Mouse (Mus musculus) midbrain, embryonic 11.5 days (tissue): ENCODE results near the gene Katnb1. TPM values are rescaled to one million over a fixed set of nuclear protein-coding genes. Genes with fewer than 3 reads are reported as not detected.

Source experiments
- ATAC-seq: fragments of 200-750 bp; cut with Nextera tagmentation; 2 replicates; pipeline ENCODE4 v1.8.0; 2017; ENCODE audit warnings: moderate TSS enrichment, moderate library complexity; ENCODE audit not compliant: low FRiP score
- DNase-seq: peaks from one replicate; pipeline ENCODE4 v3.0.0; 2015; ENCODE audit warnings: low spot score; ENCODE audit errors: missing footprints
- H3K27ac ChIP-seq: fragments of 300-500 bp; sonication (generic); 2 replicates; pipeline ENCODE4 v1.5.1; 2014; ENCODE audit warnings: low read depth, low read length
- H3K27me3 ChIP-seq: fragments of 300-500 bp; sonication (generic); 2 replicates; pipeline ENCODE4 v1.6.1; 2014; ENCODE audit warnings: mild to moderate bottlenecking, low read length, moderate library complexity, mixed read lengths; ENCODE audit not compliant: control insufficient read depth, insufficient read depth
- H3K36me3 ChIP-seq: fragments of 300-500 bp; sonication (generic); 2 replicates; pipeline ENCODE4 v1.6.1; 2014; ENCODE audit warnings: mild to moderate bottlenecking, low read length, moderate library complexity, mixed read lengths; ENCODE audit not compliant: control insufficient read depth, insufficient read depth
- H3K4me1 ChIP-seq: fragments of 300-500 bp; sonication (generic); 2 replicates; pipeline ENCODE4 v1.6.1; 2014; ENCODE audit warnings: low read length; ENCODE audit not compliant: control insufficient read depth, insufficient read depth
- H3K4me2 ChIP-seq: fragments of 300-500 bp; sonication (generic); 2 replicates; pipeline ENCODE4 v1.6.1; 2014; ENCODE audit warnings: mild to moderate bottlenecking, moderate library complexity
- H3K4me3 ChIP-seq: fragments of 300-500 bp; sonication (generic); 2 replicates; pipeline ENCODE4 v1.5.1; 2014; ENCODE audit warnings: low read depth, low read length
- H3K9ac ChIP-seq: fragments of 300-500 bp; sonication (generic); 2 replicates; pipeline ENCODE4 v1.6.1; 2014; ENCODE audit warnings: low read length
- H3K9me3 ChIP-seq: fragments of 300-500 bp; sonication (generic); 2 replicates; pipeline ENCODE4 v1.6.1; 2016; ENCODE audit warnings: low read length; ENCODE audit not compliant: control insufficient read depth
- WGBS: fragments of 180-500 bp; shearing (Covaris S2); extraction: QIAGEN DNeasy Blood & Tissue Kit; methylation state at CpG from one replicate; pipeline ENCODE4 v1.1.7; 2014; 5-methylcytosine and 5-hydroxymethylcytosine counted together
- polyA plus RNA-seq: library from polyadenylated mRNA; unstranded; fragments of >200 nt; fragmentation: Nextera tagmentation; extraction: Ambion mirVana; gene quantifications from 2 replicates; pipeline ENCODE4 v1.2.1, GENCODE M21; 2014

Katnb1 gene
- polyA plus RNA-seq, 1 experiment from 2014 or later = 30.9 TPM

GRCm38 (mm10) chr8:95141469-95142074 is 60.6 kb downstream of the Katnb1 start:
- no peak overlapping the region for H3K27ac ChIP-seq
- no peaks in the 10 kb centered on the region for H3K9me3 ChIP-seq
- H3K4me3 ChIP-seq = peak overlapping the region; percentile 62
- peaks cover 21% of the 10 kb centered on the region for H3K4me1 ChIP-seq
- 0% methylated on average over 6 of the region's 6 CpGs for WGBS
- H3K9ac ChIP-seq = peak overlapping the region; percentile 72
- ATAC-seq (peak; percentile 30), DNase-seq (no peak)
- H3K27me3 ChIP-seq = peaks cover 21% of the 10 kb centered on the region
- no peaks in the 10 kb centered on the region for H3K36me3 ChIP-seq
- H3K4me2 ChIP-seq = peak overlapping the region; percentile 98

GRCm38 (mm10) chr8:95142075-95142831 is 61.3 kb downstream of the Katnb1 start:
- peaks cover 21% of the 10 kb centered on the region for H3K4me1 ChIP-seq
- peak overlapping the region; percentile 98 for H3K4me2 ChIP-seq
- no peaks in the 10 kb centered on the region for H3K9me3 ChIP-seq
- H3K9ac ChIP-seq = peak overlapping the region; percentile 72
- peak overlapping the region; percentile 62 for H3K4me3 ChIP-seq
- H3K36me3 ChIP-seq = no peaks in the 10 kb centered on the region
- ATAC-seq (peak; percentile 73), DNase-seq (peak; percentile 95)
- peaks cover 15% of the 10 kb centered on the region for H3K27me3 ChIP-seq
- WGBS = under 1% methylated on average over 62 of the region's 66 CpGs
- no peak overlapping the region for H3K27ac ChIP-seq

DNA sequence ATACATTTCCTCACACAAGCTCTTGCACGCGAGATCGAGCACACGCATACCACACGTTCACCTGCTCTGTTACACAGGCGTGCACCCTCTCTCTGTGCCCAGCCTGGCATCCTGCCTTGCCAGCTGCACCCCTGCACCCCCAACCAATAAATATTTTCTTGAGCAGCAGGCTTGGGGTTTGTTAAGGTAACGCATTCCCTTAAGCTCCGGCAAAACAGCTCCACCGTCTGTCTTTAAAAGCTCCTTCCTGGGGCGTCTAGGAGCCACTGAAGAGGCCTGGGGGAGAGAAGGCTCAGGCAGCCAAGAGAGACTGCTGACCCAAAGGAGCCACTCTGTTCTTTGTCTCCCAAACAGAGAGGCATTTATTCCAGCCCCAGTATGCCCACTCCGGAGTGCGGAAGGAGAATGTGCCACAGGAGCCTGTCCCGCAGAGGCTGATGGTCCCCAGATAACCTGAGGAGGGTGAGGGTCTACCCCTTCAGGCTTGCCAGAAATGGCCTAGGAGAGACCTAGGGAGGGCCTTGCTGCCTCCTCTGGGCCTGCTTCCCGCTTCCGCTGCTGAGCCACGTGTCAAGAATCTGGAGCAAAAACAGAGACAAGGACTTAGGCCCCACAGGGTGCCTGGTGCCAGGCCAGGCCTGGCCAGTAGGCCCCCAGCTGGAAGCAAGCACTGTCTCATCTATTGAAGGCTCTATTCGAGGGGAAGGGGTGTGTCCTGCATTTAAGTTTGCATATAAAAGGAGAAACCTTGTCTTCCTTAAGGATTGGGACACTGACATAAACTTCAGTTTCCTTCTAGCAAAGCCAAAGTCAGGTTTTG is 62.2 kb downstream of the Katnb1 start:
- WGBS = 14% methylated on average over 17 of the region's 17 CpGs
- no peak overlapping the region for H3K27ac ChIP-seq
- H3K4me1 ChIP-seq = peaks cover 13% of the 10 kb centered on the region
- peaks cover 9% of the 10 kb centered on the region; the same call in 1 of the 2 replicates for H3K27me3 ChIP-seq
- peak overlapping the region; percentile 72; the same call in 1 of the 2 replicates for H3K9ac ChIP-seq
- DNase-seq (no peak), ATAC-seq (no peak)
- H3K4me3 ChIP-seq = peak overlapping the region; percentile 62; the same call in 1 of the 2 replicates
- peak overlapping the region; percentile 98 for H3K4me2 ChIP-seq
- H3K9me3 ChIP-seq = no peaks in the 10 kb centered on the region
- no peaks in the 10 kb centered on the region for H3K36me3 ChIP-seq

GRCm38 (mm10) chr8:95143805-95144630 is 63.0 kb downstream of the Katnb1 start:
- ATAC-seq (no peak), DNase-seq (no peak)
- Histone ChIP-seq H3K9me3 (no peaks in the 10 kb centered on the region), H3K27me3 (peaks cover 5% of the 10 kb centered on the region; the same call in 1 of the 2 replicates), H3K27ac (no peak overlapping the region), H3K4me3 (no peak overlapping the region), H3K4me2 (no peak overlapping the region), H3K36me3 (no peaks in the 10 kb centered on the region), H3K9ac (no peak overlapping the region), H3K4me1 (peaks cover 13% of the 10 kb centered on the region)
- WGBS = 66% methylated on average over 6 of the region's 6 CpGs

DNA sequence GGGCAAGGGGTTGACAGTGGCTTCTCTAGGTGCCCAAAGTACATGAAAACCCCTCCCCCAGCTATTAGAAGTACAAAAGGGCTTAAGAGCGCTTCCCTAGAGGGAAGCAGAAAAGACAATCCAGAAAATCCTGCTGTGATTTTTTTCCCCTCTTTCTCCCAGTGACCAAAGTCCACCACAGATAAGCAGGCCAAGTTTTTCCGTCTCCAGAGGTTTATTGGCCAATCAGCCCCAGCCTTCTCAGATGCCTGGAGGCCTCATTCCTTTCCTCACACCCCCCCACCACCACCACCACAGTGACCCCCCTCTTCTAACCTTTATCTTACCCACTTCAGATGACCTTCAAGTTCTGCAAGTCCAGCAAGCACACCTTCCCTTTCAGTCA is 63.6 kb downstream of the Katnb1 start:
- DNase-seq = no peak
- ATAC-seq = no peak
- peaks cover 4% of the 10 kb centered on the region; the same call in 1 of the 2 replicates for H3K27me3 ChIP-seq
- H3K4me3 ChIP-seq = no peak overlapping the region
- WGBS = 52% methylated on average over 2 of the region's 2 CpGs
- H3K4me1 ChIP-seq = peaks cover 13% of the 10 kb centered on the region
- no peak overlapping the region for H3K4me2 ChIP-seq
- H3K36me3 ChIP-seq = no peaks in the 10 kb centered on the region
- H3K9ac ChIP-seq = no peak overlapping the region
- no peak overlapping the region for H3K27ac ChIP-seq
- H3K9me3 ChIP-seq = no peaks in the 10 kb centered on the region

DNA sequence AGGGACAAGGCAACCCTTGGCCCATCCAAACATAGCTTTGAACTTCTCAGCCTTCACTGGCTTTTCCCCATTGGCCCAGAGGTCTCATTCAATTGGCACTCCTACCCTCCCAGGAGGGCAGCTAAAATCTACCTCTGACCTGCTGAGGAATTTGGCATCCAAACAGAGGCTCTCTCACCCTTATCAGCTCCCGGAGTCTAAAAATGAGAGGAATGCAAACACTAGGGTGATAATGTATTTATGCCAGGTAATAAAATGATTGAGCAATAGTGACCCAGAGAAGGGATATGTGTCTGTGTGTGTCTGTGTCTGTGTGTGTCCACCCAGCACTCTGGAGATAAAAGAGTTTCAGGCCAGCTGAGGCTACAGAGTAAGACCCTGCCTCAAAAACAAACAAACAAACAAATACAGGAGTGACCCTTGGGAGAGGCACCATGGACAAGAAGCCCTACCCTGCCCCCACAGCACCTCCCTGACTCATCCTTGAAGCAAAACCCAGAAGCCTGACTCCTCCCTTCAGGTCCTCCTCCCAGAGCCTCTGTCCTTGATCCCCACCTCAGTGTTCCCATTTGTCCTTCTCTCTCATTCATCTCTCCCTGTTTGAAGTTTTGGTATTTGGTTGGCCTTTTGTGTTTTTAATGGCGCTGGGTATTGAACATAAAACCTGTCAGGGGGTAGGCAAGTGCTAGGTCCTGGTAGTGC is 65.2 kb downstream of the Katnb1 start:
- H3K36me3 ChIP-seq = no peaks in the 10 kb centered on the region
- DNase-seq (no peak), ATAC-seq (no peak)
- H3K4me1 ChIP-seq = peaks cover 13% of the 10 kb centered on the region
- H3K27ac ChIP-seq = no peak overlapping the region
- H3K4me3 ChIP-seq = no peak overlapping the region
- WGBS = 81% methylated on average over 2 of the region's 2 CpGs
- no peak overlapping the region for H3K9ac ChIP-seq
- H3K4me2 ChIP-seq = no peak overlapping the region
- peaks cover 4% of the 10 kb centered on the region; the same call in 1 of the 2 replicates for H3K27me3 ChIP-seq
- no peaks in the 10 kb centered on the region for H3K9me3 ChIP-seq

DNA sequence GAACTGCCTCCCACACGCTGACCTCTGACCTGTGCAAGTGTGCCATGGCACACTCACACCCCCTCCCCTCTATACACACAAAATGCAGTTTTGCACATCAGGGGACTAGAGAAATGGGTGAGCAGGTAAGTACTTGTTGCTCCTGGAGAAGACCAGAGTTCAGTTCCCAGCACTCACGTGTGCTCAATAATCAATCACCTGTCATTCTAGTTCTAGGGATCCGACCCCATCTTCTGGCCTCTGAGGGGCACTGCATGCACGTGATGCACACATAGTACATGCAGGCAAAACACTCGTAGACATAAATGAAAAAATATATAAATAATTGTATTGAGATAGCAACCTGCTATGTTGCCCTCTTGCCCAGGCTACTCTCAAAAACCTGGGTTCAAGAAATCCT is 65.9 kb downstream of the Katnb1 start:
- DNase-seq (no peak), ATAC-seq (no peak)
- Histone ChIP-seq H3K9me3 (no peaks in the 10 kb centered on the region), H3K36me3 (no peaks in the 10 kb centered on the region), H3K27me3 (peaks cover 4% of the 10 kb centered on the region; the same call in 1 of the 2 replicates), H3K4me2 (no peak overlapping the region), H3K4me1 (peaks cover 8% of the 10 kb centered on the region), H3K27ac (no peak overlapping the region), H3K9ac (no peak overlapping the region), H3K4me3 (no peak overlapping the region)
- 89% methylated on average over 5 of the region's 5 CpGs for whole genome bisulfite sequencing

- Histone ChIP-seq H3K4me1 (no peaks in the 10 kb centered on the region), H3K9me3 (no peaks in the 10 kb centered on the region), H3K27ac (no peak overlapping the region), H3K36me3 (no peaks in the 10 kb centered on the region), H3K4me2 (no peak overlapping the region), H3K4me3 (no peak overlapping the region), H3K27me3 (no peaks in the 10 kb centered on the region), H3K9ac (no peak overlapping the region)
- DNase-seq = no peak
- no peak for ATAC-seq
- 46% methylated on average over 10 of the region's 10 CpGs for WGBS
Observed at GRCm38 (mm10) chr8:95149426-95149825, 68.4 kb downstream of the Katnb1 start.
